Mouse (Mus musculus): ENCODE data around the gene Cpne4. TPM values are rescaled to one million over a fixed set of nuclear protein-coding genes. Genes with fewer than 3 reads are reported as not detected.

Gene Cpne4
- polyA plus RNA-seq, 1 experiment from 2014 or later, result 17.4 TPM

DNA sequence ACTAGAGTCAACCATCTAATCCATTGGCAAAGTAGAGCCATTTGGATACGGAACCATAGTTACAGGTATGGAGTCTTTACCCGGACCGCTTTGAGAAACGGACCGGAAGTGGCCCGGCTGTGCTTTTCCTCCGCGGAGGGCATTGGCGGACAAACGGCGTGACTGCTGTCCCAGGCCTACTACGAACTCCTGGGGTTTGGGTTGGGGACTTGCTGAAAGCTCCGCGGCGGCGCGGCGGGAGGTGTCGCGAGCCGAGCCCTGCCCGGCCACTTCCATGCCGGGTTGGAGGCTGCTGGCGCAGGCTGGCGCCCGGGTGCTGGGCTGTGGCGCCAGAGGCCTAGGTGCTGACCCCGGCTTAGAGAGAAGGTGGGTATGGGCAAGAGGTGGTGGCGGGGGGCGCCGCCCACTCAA is 506.1 kb downstream of the Cpne4 start, which contains the start of gene Mrpl3:
Gene Mrpl3, plus strand, starts transcription at position 93 of the 411 bp plus-strand sequence.
- ATAC-seq (ENCODE audit: low FRiP score), result peak; percentile 79

DNA sequence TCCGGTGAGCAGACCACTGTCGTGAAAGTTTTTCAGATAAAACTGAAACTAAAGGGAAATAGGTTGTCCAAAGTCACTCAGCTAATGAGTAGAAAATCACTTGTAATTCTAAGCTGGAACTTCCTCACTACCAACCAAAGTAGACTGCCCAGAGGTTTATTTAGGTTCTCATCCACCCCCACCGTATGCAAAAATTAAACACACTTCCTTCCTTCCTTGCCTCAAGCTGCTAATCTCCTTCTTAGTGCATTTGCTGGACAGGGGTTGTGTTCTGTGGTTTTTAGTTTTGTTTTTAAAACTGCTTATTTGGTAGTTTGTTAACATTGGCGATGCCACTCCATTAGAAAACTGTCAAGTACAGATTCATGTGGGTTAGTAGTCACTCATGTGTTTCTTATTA is 506.7 kb downstream of the Cpne4 start:
- no peak for ATAC-seq (ENCODE audit: low FRiP score)
- H3K36me3 ChIP-seq, result peaks cover 33% of the 10 kb centered on the region
- H3K4me1 ChIP-seq, result peaks cover 17% of the 10 kb centered on the region
- WGBS, result 47% methylated on average over 4 of the region's 4 CpGs
- no peak overlapping the region for H3K27ac ChIP-seq (replicated peaks)
- peak overlapping the region; percentile 68 for H3K4me2 ChIP-seq
- H3K27me3 ChIP-seq (replicated peaks), result 0 out of 2 replicates have a peak, but pooled peaks cover 3% of the 10 kb centered on the region
- peak overlapping the region; percentile 100 for H3K4me3 ChIP-seq (replicated peaks)
- H3K9ac ChIP-seq (replicated peaks), result peak overlapping the region; percentile 99
- no peaks in the 10 kb centered on the region for H3K9me3 ChIP-seq (replicated peaks)

More for the DNA sequence above, 506.1 kb downstream of the Cpne4 start, which contains the start of gene Mrpl3:
- Histone ChIP-seq H3K27me3 (replicated peaks) (0 out of 2 replicates have a peak, but pooled peaks cover 3% of the 10 kb centered on the region), H3K9me3 (replicated peaks) (no peaks in the 10 kb centered on the region), H3K9ac (replicated peaks) (peak within 1 kb of the TSS; percentile 99), H3K4me2 (peak within 1 kb of the TSS; percentile 68), H3K27ac (replicated peaks) (peak within 1 kb of the TSS; percentile 78), H3K4me3 (replicated peaks) (peak within 1 kb of the TSS; percentile 100), H3K4me1 (peaks cover 23% of the 10 kb centered on the region), H3K36me3 (peaks cover 27% of the 10 kb centered on the region)
- under 1% methylated on average over 31 of the region's 31 CpGs for WGBS

DNA sequence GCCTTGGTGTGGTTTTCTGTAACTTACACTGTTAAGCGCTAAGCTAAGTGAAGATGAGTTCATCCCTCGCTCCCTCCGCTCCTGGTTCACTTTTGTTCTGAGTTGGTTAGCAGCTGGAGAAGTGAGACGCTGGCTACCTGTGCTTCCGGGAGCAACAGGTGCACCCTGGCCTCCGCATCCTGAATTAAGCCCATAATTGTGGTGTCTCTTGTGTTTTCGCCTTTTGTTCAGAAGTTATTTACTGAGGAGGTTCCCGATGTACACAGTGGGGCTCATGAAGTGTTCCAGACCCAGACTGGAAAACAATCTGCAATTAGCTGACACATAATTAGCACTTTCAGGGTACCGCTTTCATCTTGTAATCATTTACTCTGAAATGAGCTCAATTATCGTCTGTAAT is 522.0 kb downstream of the Cpne4 start:
- Histone ChIP-seq H3K27ac (replicated peaks) (no peak overlapping the region), H3K9ac (replicated peaks) (no peak overlapping the region), H3K4me3 (replicated peaks) (no peak overlapping the region), H3K36me3 (peaks cover 59% of the 10 kb centered on the region), H3K27me3 (replicated peaks) (no peaks in the 10 kb centered on the region), H3K4me2 (no peak overlapping the region), H3K9me3 (replicated peaks) (no peaks in the 10 kb centered on the region), H3K4me1 (no peaks in the 10 kb centered on the region)
- 89% methylated on average over 10 of the region's 10 CpGs for WGBS
- ATAC-seq (ENCODE audit: low FRiP score), result no peak

- H3K4me2 ChIP-seq, result no peak overlapping the region
- H3K27me3 ChIP-seq (replicated peaks), result no peaks in the 10 kb centered on the region
- H3K9ac ChIP-seq (replicated peaks), result no peak overlapping the region
- no peaks in the 10 kb centered on the region for H3K4me1 ChIP-seq
- no peak overlapping the region for H3K27ac ChIP-seq (replicated peaks)
- H3K9me3 ChIP-seq (replicated peaks), result no peaks in the 10 kb centered on the region
- ATAC-seq (ENCODE audit: low FRiP score), result no peak
- 74% methylated on average over 4 of the region's 4 CpGs for WGBS
- peaks cover 60% of the 10 kb centered on the region for H3K36me3 ChIP-seq
- H3K4me3 ChIP-seq (replicated peaks), result no peak overlapping the region
Observed at GRCm38 (mm10) chr9:105072991-105073748, 526.1 kb downstream of the Cpne4 start.

- no peaks in the 10 kb centered on the region for H3K27me3 ChIP-seq (replicated peaks)
- no peak overlapping the region for H3K9ac ChIP-seq (replicated peaks)
- no peaks in the 10 kb centered on the region for H3K4me1 ChIP-seq
- 93% methylated on average over 8 of the region's 8 CpGs for WGBS
- no peak overlapping the region for H3K4me2 ChIP-seq
- H3K36me3 ChIP-seq, result peaks cover 66% of the 10 kb centered on the region
- H3K4me3 ChIP-seq (replicated peaks), result no peak overlapping the region
- no peak overlapping the region for H3K27ac ChIP-seq (replicated peaks)
- ATAC-seq (ENCODE audit: low FRiP score), result no peak
- no peaks in the 10 kb centered on the region for H3K9me3 ChIP-seq (replicated peaks)
Observed at GRCm38 (mm10) chr9:105074851-105075250, 527.8 kb downstream of the Cpne4 start.

GRCm38 (mm10) chr9:105076756-105077424 is 529.8 kb downstream of the Cpne4 start:
- Histone ChIP-seq H3K27me3 (replicated peaks) (no peaks in the 10 kb centered on the region), H3K4me2 (no peak overlapping the region), H3K4me3 (replicated peaks) (no peak overlapping the region), H3K27ac (replicated peaks) (no peak overlapping the region), H3K36me3 (peaks cover 53% of the 10 kb centered on the region), H3K9ac (replicated peaks) (no peak overlapping the region), H3K4me1 (no peaks in the 10 kb centered on the region), H3K9me3 (replicated peaks) (no peaks in the 10 kb centered on the region)
- 96% methylated on average over 13 of the region's 13 CpGs for WGBS
- no peak for ATAC-seq (ENCODE audit: low FRiP score)

DNA sequence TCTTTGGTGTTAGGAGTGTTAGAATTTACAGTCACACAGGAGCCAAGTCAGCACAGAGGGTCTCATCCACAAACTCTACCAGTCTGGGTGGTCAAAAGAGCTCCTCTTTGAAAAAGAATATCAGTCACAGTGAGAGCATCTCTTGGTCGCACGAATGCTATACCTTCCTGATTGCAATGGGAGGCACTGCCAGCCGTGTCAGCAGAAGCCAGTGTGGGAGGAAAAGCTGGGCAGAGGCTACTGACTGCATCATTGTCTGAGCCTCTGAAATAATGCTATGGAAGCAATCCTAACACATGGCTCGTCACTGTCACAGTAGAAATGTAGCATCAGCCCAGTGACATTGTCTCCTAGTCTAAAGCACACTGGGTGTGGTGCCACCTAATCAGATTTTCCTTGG is 531.4 kb downstream of the Cpne4 start:
- Histone ChIP-seq H3K9me3 (replicated peaks) (no peaks in the 10 kb centered on the region), H3K4me2 (no peak overlapping the region), H3K27ac (replicated peaks) (no peak overlapping the region), H3K36me3 (peaks cover 38% of the 10 kb centered on the region), H3K9ac (replicated peaks) (no peak overlapping the region), H3K4me1 (no peaks in the 10 kb centered on the region), H3K27me3 (replicated peaks) (no peaks in the 10 kb centered on the region), H3K4me3 (replicated peaks) (no peak overlapping the region)
- no peak for ATAC-seq (ENCODE audit: low FRiP score)
- WGBS, result 93% methylated on average over 4 of the region's 4 CpGs

DNA sequence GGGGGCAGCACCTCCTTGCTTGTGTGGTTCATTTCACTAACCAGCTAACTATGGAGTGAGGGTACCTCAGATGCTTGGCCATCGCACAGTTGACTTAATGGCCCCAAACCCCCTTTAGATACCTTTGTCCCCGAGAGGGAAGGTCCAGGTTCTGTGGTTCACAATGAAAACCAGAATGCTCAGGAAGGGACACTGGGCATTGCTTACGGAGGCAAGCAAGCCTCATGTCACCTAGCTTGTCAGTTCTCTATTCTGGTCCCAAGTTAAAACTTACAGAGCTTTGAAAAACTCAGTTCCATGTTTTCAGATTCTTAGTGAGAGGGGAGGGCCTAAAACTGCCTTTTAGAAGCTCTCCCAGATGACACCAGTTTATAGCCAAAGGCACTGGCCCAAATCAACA is 533.2 kb downstream of the Cpne4 start:
- no peak overlapping the region for H3K27ac ChIP-seq (replicated peaks)
- no peak overlapping the region for H3K9ac ChIP-seq (replicated peaks)
- H3K4me2 ChIP-seq, result no peak overlapping the region
- no peaks in the 10 kb centered on the region for H3K27me3 ChIP-seq (replicated peaks)
- no peak overlapping the region for H3K4me3 ChIP-seq (replicated peaks)
- H3K36me3 ChIP-seq, result peaks cover 25% of the 10 kb centered on the region
- no peaks in the 10 kb centered on the region for H3K9me3 ChIP-seq (replicated peaks)
- no peak for ATAC-seq (ENCODE audit: low FRiP score)
- WGBS, result 92% methylated on average over 3 of the region's 3 CpGs
- H3K4me1 ChIP-seq, result no peaks in the 10 kb centered on the region

Small RNA genes lying within 50 kb of the gene (microRNA-seq; reads per million reads assigned to microRNA genes)
- gene Gm23391, result not detected

Other genes starting within 250 kb of the Cpne4 start
- gene Acpp, start 209.5 kb upstream of the Cpne4 start, polyA plus RNA-seq (2015; fragmentation: Nextera tagmentation; extraction: Ambion mirVana), result 0.97 and 1.4 TPM in 2 replicates